In genomic region chr9:95813721-95814531, GRCm38 (mm10) we compare ENCODE assay signal across 10 mouse cellular contexts. TPM values are rescaled to one million over a fixed set of nuclear protein-coding genes. Genes with fewer than 3 reads are reported as not detected.
DNase-seq lines count a peak whose midpoint lies in the region; ATAC-seq lines count a peak whose summit lies in the region.
"Had no signal": no experiment of that assay in that cellular context is flagged by ENCODE, and none has a peak within 500 bp of the region (broad histone marks: within the 10 kb centered on the region; RNA-seq: fewer than 3 reads in every experiment).

No protein-coding gene starts in this region.

- H3K36me3 ChIP-seq in hindbrain, embryonic 14.5 days (replicated peaks; ENCODE audit: control insufficient read depth, insufficient read depth): no peaks in the 10 kb centered on the region
- no peaks in the 10 kb centered on the region for H3K36me3 ChIP-seq in midbrain, embryonic 14.5 days (ENCODE audit: control insufficient read depth, insufficient read depth, low read length)
- H3K36me3 ChIP-seq: lung, embryonic 15.5 days had no signal

- WGBS in hindbrain, embryonic 14.5 days: 28% methylated on average over 20 of the region's 20 CpGs
- WGBS in midbrain, embryonic 14.5 days: 18% methylated on average over 20 of the region's 20 CpGs

- no peak overlapping the region for H3K4me3 ChIP-seq in hindbrain, embryonic 14.5 days (replicated peaks; ENCODE audit: low read length)
- H3K4me3 ChIP-seq in midbrain, embryonic 14.5 days (replicated peaks; ENCODE audit: low read depth, low read length): no peak overlapping the region
- H3K4me3 ChIP-seq: erythroblast, embryonic 14.5 days; lung, embryonic 15.5 days had no signal

- H3K27me3 ChIP-seq in hindbrain, embryonic 14.5 days (ENCODE audit: control insufficient read depth, insufficient read depth, low read length): no peaks in the 10 kb centered on the region
- H3K27me3 ChIP-seq in midbrain, embryonic 14.5 days (ENCODE audit: control insufficient read depth, insufficient read depth, low read length): no peaks in the 10 kb centered on the region
- H3K27me3 ChIP-seq: lung, embryonic 15.5 days had no signal

- H3K4me2 ChIP-seq in hindbrain, embryonic 14.5 days (replicated peaks): peak overlapping the region; percentile 11; the same call in 1 of the 2 replicates
- peak overlapping the region; percentile 3; the same call in 1 of the 2 replicates for H3K4me2 ChIP-seq in midbrain, embryonic 14.5 days (ENCODE audit: low read length)
- H3K4me2 ChIP-seq: lung, embryonic 15.5 days had no signal

- 0 out of 2 replicates have a peak, but pooled peaks cover 8% of the 10 kb centered on the region for H3K4me1 ChIP-seq in hindbrain, embryonic 14.5 days (replicated peaks; ENCODE audit: control insufficient read depth, insufficient read depth, low read length)
- H3K4me1 ChIP-seq in midbrain, embryonic 14.5 days (ENCODE audit: control insufficient read depth, insufficient read depth, low read length): no peaks in the 10 kb centered on the region
- H3K4me1 ChIP-seq: lung, embryonic 15.5 days had no signal

- no peak overlapping the region for H3K9ac ChIP-seq in hindbrain, embryonic 14.5 days
- H3K9ac ChIP-seq in midbrain, embryonic 14.5 days (replicated peaks; ENCODE audit: low read length): no peak overlapping the region
- H3K9ac ChIP-seq: lung, embryonic 15.5 days had no signal

- H3K9me3 ChIP-seq in hindbrain, embryonic 14.5 days (ENCODE audit: control insufficient read depth, low read length): no peaks in the 10 kb centered on the region
- H3K9me3 ChIP-seq in midbrain, embryonic 14.5 days (ENCODE audit: control insufficient read depth, low read length): no peaks in the 10 kb centered on the region
- H3K9me3 ChIP-seq: lung, embryonic 15.5 days had no signal

- H3K27ac ChIP-seq in hindbrain, embryonic 14.5 days: peak overlapping the region; percentile 43; the same call in 1 of the 2 replicates
- peak overlapping the region; percentile 65 for H3K27ac ChIP-seq in midbrain, embryonic 14.5 days (replicated peaks; ENCODE audit: low read depth, low read length)
- H3K27ac ChIP-seq: lung, embryonic 15.5 days had no signal

- DNase-seq in R1 (ENCODE audit: low read depth, low spot score): peak; percentile 10
- DNase-seq in embryo, embryonic 9.5 days (ENCODE audit: extremely low spot score): peak; percentile 7
- no peak for DNase-seq in hindbrain, embryonic 14.5 days (ENCODE audit: low spot score)
- peak; percentile 57 for DNase-seq in midbrain, embryonic 14.5 days
- DNase-seq in gastrocnemius, postnatal 14 days: no peak
- no peak for DNase-seq in thymus, postnatal 36 days
- no peak for DNase-seq in layer of hippocampus, postnatal 36 days
- DNase-seq: right cerebral cortex, postnatal 4 days had no signal

- intact Hi-C loops in gastrocnemius, postnatal 14 days (cut with DNase I; ENCODE audit: low total_unique reads): no loop called here

- ATAC-seq in hindbrain, embryonic 14.5 days (ENCODE audit: low FRiP score): peak; percentile 83; the same call in 1 of the 2 replicates
- peak; percentile 74 for ATAC-seq in midbrain, embryonic 14.5 days (ENCODE audit: low FRiP score, low TSS enrichment)

RNA-seq across cellular contexts. Expression of gene Pls1, which starts 31.2 kb away (rescaled TPM):
- 2.9 and 4.1 TPM in 2 replicates for polyA plus RNA-seq in hindbrain, embryonic 14.5 days (2014; fragmentation: Nextera tagmentation; extraction: Ambion mirVana)
- 2.4 and 3.3 TPM in 2 replicates for polyA plus RNA-seq in midbrain, embryonic 14.5 days (2014; fragmentation: Nextera tagmentation; extraction: Ambion mirVana)
- under 1 TPM; 0.13 to 0.33 TPM for total RNA-seq in gastrocnemius, postnatal 14 days (2021)
- 10 to 100 TPM in 1 of 2 experiments, 1 to 10 TPM in 1; 9.2 to 10.2 TPM for total RNA-seq in layer of hippocampus, postnatal 36 days (2021)
- polyA plus RNA-seq: erythroblast, embryonic 14.5 days had no signal

RNA-seq across cellular contexts. Expression of gene Atr, which starts 43.5 kb away (rescaled TPM):
- 13.0 and 15.0 TPM in 2 replicates for polyA plus RNA-seq in hindbrain, embryonic 14.5 days (2014; fragmentation: Nextera tagmentation; extraction: Ambion mirVana)
- polyA plus RNA-seq in midbrain, embryonic 14.5 days (2014; fragmentation: Nextera tagmentation; extraction: Ambion mirVana): 14.7 and 17.3 TPM in 2 replicates
- total RNA-seq in gastrocnemius, postnatal 14 days (2021): 1 to 10 TPM; 4.4 to 4.6 TPM
- 10 to 100 TPM; 10.7 to 11.5 TPM for total RNA-seq in layer of hippocampus, postnatal 36 days (2021)

Comparison
In these comparisons a context has a peak if more than half of its experiments do, and no peak if none do; other contexts are left out.
1. DNase-seq: peak in R1 (single experiment), embryo, embryonic 9.5 days (single experiment) and midbrain, embryonic 14.5 days (single experiment); none in hindbrain, embryonic 14.5 days (single experiment), gastrocnemius, postnatal 14 days (single experiment), thymus, postnatal 36 days (0 of 2) and layer of hippocampus, postnatal 36 days (0 of 2).
2. RNA of gene Pls1, which starts 31.2 kb away (total RNA-seq): 9.2 to 10.2 TPM in layer of hippocampus, postnatal 36 days; 0.13 to 0.33 TPM in gastrocnemius, postnatal 14 days; every median in the first group is over 4 times any median in the second.